Mouse (Mus musculus): ENCODE results near the gene Rasgrp3. TPM values are rescaled to one million over a fixed set of nuclear protein-coding genes. Genes with fewer than 3 reads are reported as not detected.

The Rasgrp3 gene
- total RNA-seq (2021) = 10 to 100 TPM; 27.7 to 29.0 TPM
- long read RNA-seq, experiment 1, full-length matches to known transcripts = 2 of 9 reads
- long read RNA-seq, experiment 1, partial matches to known transcripts = 4 of 9 reads
- long read RNA-seq, experiment 1, other reads (novel, unspliced or antisense) = 3 of 9 reads
- long read RNA-seq, experiment 2, full-length matches to known transcripts = 2 of 9 reads
- long read RNA-seq, experiment 2, partial matches to known transcripts = 1 of 9 reads
- long read RNA-seq, experiment 2, other reads (novel, unspliced or antisense) = 6 of 9 reads

GRCm38 (mm10) chr17:75435599-75435998, at the start of gene Rasgrp3:
TSS of gene Rasgrp3 (plus strand) at chr17:75435896.
- no peak for DNase-seq
- intact Hi-C loops (cut with DNase I; ENCODE audit: low total_unique reads) = no loop called here

- DNase-seq = no peak
- intact Hi-C loops (cut with DNase I; ENCODE audit: low total_unique reads) = loop anchor here (10.0 kb wide), 1 partner anchor 374 kb away; no protein-coding TSS in a partner anchor
Observed at GRCm38 (mm10) chr17:75388402-75388801, 47.3 kb upstream of the Rasgrp3 start.

- DNase-seq = no peak
- intact Hi-C loops (cut with DNase I; ENCODE audit: low total_unique reads) = loop anchor here (10.0 kb wide), 1 partner anchor 145 kb away; no protein-coding TSS in a partner anchor
Observed at GRCm38 (mm10) chr17:75390142-75390541, 45.6 kb upstream of the Rasgrp3 start.

- intact Hi-C loops (cut with DNase I; ENCODE audit: low total_unique reads) = loop anchor here (10.0 kb wide), 1 partner anchor 143 kb away; no protein-coding TSS in a partner anchor
- no peak for DNase-seq
Observed at GRCm38 (mm10) chr17:75391429-75392192, 44.1 kb upstream of the Rasgrp3 start.

- DNase-seq = no peak
- intact Hi-C loops (cut with DNase I; ENCODE audit: low total_unique reads) = no loop called here
Observed at GRCm38 (mm10) chr17:75406405-75406804, 29.3 kb upstream of the Rasgrp3 start.

GRCm38 (mm10) chr17:75416861-75417260, 18.8 kb upstream of the Rasgrp3 start:
- intact Hi-C loops (cut with DNase I; ENCODE audit: low total_unique reads) = no loop called here
- no peak for DNase-seq

GRCm38 (mm10) chr17:75434152-75434551, 1.5 kb upstream of the Rasgrp3 start:
- DNase-seq = no peak
- intact Hi-C loops (cut with DNase I; ENCODE audit: low total_unique reads) = no loop called here

- intact Hi-C loops (cut with DNase I; ENCODE audit: low total_unique reads) = no loop called here
- no peak for DNase-seq
Observed at GRCm38 (mm10) chr17:75434871-75435270, 825 bp upstream of the Rasgrp3 start.

- intact Hi-C loops (cut with DNase I; ENCODE audit: low total_unique reads) = no loop called here
- DNase-seq = peak; percentile 19
Observed at GRCm38 (mm10) chr17:75436095-75436494, 399 bp downstream of the Rasgrp3 start.

- intact Hi-C loops (cut with DNase I; ENCODE audit: low total_unique reads) = no loop called here
- DNase-seq = no peak
Observed at GRCm38 (mm10) chr17:75436819-75437218, 1.1 kb downstream of the Rasgrp3 start.

- intact Hi-C loops (cut with DNase I; ENCODE audit: low total_unique reads) = no loop called here
Observed at GRCm38 (mm10) chr17:75437239-75437750, 1.6 kb downstream of the Rasgrp3 start.

GRCm38 (mm10) chr17:75438162-75438561, 2.5 kb downstream of the Rasgrp3 start:
- DNase-seq = no peak
- intact Hi-C loops (cut with DNase I; ENCODE audit: low total_unique reads) = no loop called here

More at GRCm38 (mm10) chr17:75437239-75437750, 1.6 kb downstream of the Rasgrp3 start:
- DNase-seq = no peak

- intact Hi-C loops (cut with DNase I; ENCODE audit: low total_unique reads) = no loop called here
- DNase-seq = no peak
Observed at GRCm38 (mm10) chr17:75439062-75439461, 3.4 kb downstream of the Rasgrp3 start.

GRCm38 (mm10) chr17:75440619-75441018, 4.9 kb downstream of the Rasgrp3 start:
- intact Hi-C loops (cut with DNase I; ENCODE audit: low total_unique reads) = no loop called here
- DNase-seq = no peak

GRCm38 (mm10) chr17:75441260-75441830, 5.6 kb downstream of the Rasgrp3 start:
- DNase-seq = no peak
- intact Hi-C loops (cut with DNase I; ENCODE audit: low total_unique reads) = no loop called here

GRCm38 (mm10) chr17:75442352-75442751, 6.7 kb downstream of the Rasgrp3 start:
- no peak for DNase-seq
- intact Hi-C loops (cut with DNase I; ENCODE audit: low total_unique reads) = no loop called here

GRCm38 (mm10) chr17:75443064-75443621, 7.4 kb downstream of the Rasgrp3 start:
- peak; percentile 51 for DNase-seq
- intact Hi-C loops (cut with DNase I; ENCODE audit: low total_unique reads) = no loop called here

GRCm38 (mm10) chr17:75448257-75448656, 12.6 kb downstream of the Rasgrp3 start:
- DNase-seq = no peak
- intact Hi-C loops (cut with DNase I; ENCODE audit: low total_unique reads) = no loop called here

GRCm38 (mm10) chr17:75449022-75449421, 13.3 kb downstream of the Rasgrp3 start:
- intact Hi-C loops (cut with DNase I; ENCODE audit: low total_unique reads) = no loop called here
- no peak for DNase-seq

GRCm38 (mm10) chr17:75452313-75452712, 16.6 kb downstream of the Rasgrp3 start:
- intact Hi-C loops (cut with DNase I; ENCODE audit: low total_unique reads) = no loop called here

More at GRCm38 (mm10) chr17:75452313-75452712, 16.6 kb downstream of the Rasgrp3 start:
- no peak for DNase-seq
